Mouse (Mus musculus) stomach, embryonic 16.5 days (tissue): ENCODE data around the gene Zranb1. TPM values are rescaled to one million over a fixed set of nuclear protein-coding genes. Genes with fewer than 3 reads are reported as not detected.

ENCODE experiments used
- ATAC-seq: fragments of 200-750 bp; cut with Nextera tagmentation; 2 replicates; pipeline ENCODE4 v1.8.0; 2017; ENCODE audit warnings: moderate number of reproducible peaks, moderate TSS enrichment; ENCODE audit not compliant: insufficient read depth, low FRiP score
- H3K27ac ChIP-seq: fragments of 300-500 bp; sonication (generic); 2 replicates; pipeline ENCODE4 v1.5.1; 2014; ENCODE audit warnings: low read length
- H3K27me3 ChIP-seq: fragments of 300-500 bp; sonication (generic); 2 replicates; pipeline ENCODE4 v1.6.1; 2014; ENCODE audit warnings: low read length, control low read depth, mixed read lengths; ENCODE audit not compliant: control insufficient read depth, insufficient read depth
- H3K36me3 ChIP-seq: fragments of 300-500 bp; sonication (generic); 2 replicates; pipeline ENCODE4 v1.6.1; 2014; ENCODE audit warnings: low read length; ENCODE audit not compliant: control insufficient read depth, insufficient read depth
- H3K4me1 ChIP-seq: fragments of 300-500 bp; sonication (generic); 2 replicates; pipeline ENCODE4 v1.6.1; 2014; ENCODE audit warnings: low read length, control low read depth, mixed read lengths; ENCODE audit not compliant: control insufficient read depth, insufficient read depth
- H3K4me2 ChIP-seq: fragments of 300-500 bp; sonication (generic); 2 replicates; pipeline ENCODE4 v1.6.1; 2014; ENCODE audit warnings: low read depth, low read length, mixed read lengths
- H3K4me3 ChIP-seq: fragments of 300-500 bp; sonication (generic); replicated peaks from 2 replicates; pipeline ENCODE4 v1.5.1; 2014; ENCODE audit warnings: mild to moderate bottlenecking, low read length
- H3K9ac ChIP-seq: fragments of 300-500 bp; sonication (generic); 2 replicates; pipeline ENCODE4 v1.6.1; 2014; ENCODE audit warnings: low read length
- H3K9me3 ChIP-seq: fragments of 300-500 bp; sonication (generic); replicated peaks from 2 replicates; pipeline ENCODE4 v1.6.1; 2016; ENCODE audit warnings: low read length, control low read depth; ENCODE audit not compliant: control insufficient read depth
- WGBS: fragments of 180-500 bp; shearing (Covaris S2); extraction: QIAGEN DNeasy Blood & Tissue Kit; methylation state at CpG from one replicate; pipeline ENCODE4 v1.1.7; 2014; 5-methylcytosine and 5-hydroxymethylcytosine counted together
- polyA plus RNA-seq: library from polyadenylated mRNA; unstranded; fragments of >200 nt; fragmentation: Nextera tagmentation; extraction: Ambion mirVana; gene quantifications from 2 replicates; pipeline ENCODE4 v1.2.1, GENCODE M21; 2015

Zranb1 gene
- polyA plus RNA-seq, 1 experiment from 2014 or later = 10.5 TPM

- 66% methylated on average over 2 of the region's 2 CpGs for WGBS
These were observed 8.2 kb downstream of the Zranb1 start for GRCm38 (mm10) chr7:132939118-132939517.

GRCm38 (mm10) chr7:132940569-132940968 is 9.6 kb downstream of the Zranb1 start:
- Histone ChIP-seq H3K9me3 (no peaks in the 10 kb centered on the region), H3K4me1 (peaks cover 3% of the 10 kb centered on the region; the same call in 1 of the 2 replicates), H3K4me2 (no peak overlapping the region), H3K4me3 (no peak overlapping the region), H3K27ac (no peak overlapping the region), H3K9ac (no peak overlapping the region), H3K27me3 (no peaks in the 10 kb centered on the region), H3K36me3 (no peaks in the 10 kb centered on the region)
- no peak for ATAC-seq
- 60% methylated on average over 2 of the region's 2 CpGs for WGBS

More at GRCm38 (mm10) chr7:132939118-132939517, 8.2 kb downstream of the Zranb1 start:
- H3K4me2 ChIP-seq = no peak overlapping the region
- no peak overlapping the region for H3K4me3 ChIP-seq
- H3K27ac ChIP-seq = no peak overlapping the region
- peaks cover 3% of the 10 kb centered on the region; the same call in 1 of the 2 replicates for H3K4me1 ChIP-seq
- H3K36me3 ChIP-seq = no peaks in the 10 kb centered on the region
- no peaks in the 10 kb centered on the region for H3K27me3 ChIP-seq
- H3K9ac ChIP-seq = no peak overlapping the region
- ATAC-seq = no peak
- no peaks in the 10 kb centered on the region for H3K9me3 ChIP-seq

GRCm38 (mm10) chr7:132949968-132950367 is 19.0 kb downstream of the Zranb1 start:
- Histone ChIP-seq H3K4me1 (0 out of 2 replicates have a peak, but pooled peaks cover 5% of the 10 kb centered on the region), H3K9ac (no peak overlapping the region), H3K36me3 (no peaks in the 10 kb centered on the region), H3K4me2 (no peak overlapping the region), H3K9me3 (no peaks in the 10 kb centered on the region), H3K27me3 (no peaks in the 10 kb centered on the region), H3K4me3 (no peak overlapping the region), H3K27ac (no peak overlapping the region)
- WGBS = 83% methylated on average over 4 of the region's 4 CpGs
- no peak for ATAC-seq

- Histone ChIP-seq H3K4me1 (0 out of 2 replicates have a peak, but pooled peaks cover 5% of the 10 kb centered on the region), H3K4me3 (no peak overlapping the region), H3K9me3 (no peaks in the 10 kb centered on the region), H3K9ac (no peak overlapping the region), H3K27ac (no peak overlapping the region), H3K36me3 (no peaks in the 10 kb centered on the region), H3K4me2 (no peak overlapping the region), H3K27me3 (no peaks in the 10 kb centered on the region)
- ATAC-seq = no peak
- 61% methylated on average over 3 of the region's 3 CpGs for WGBS
These were observed 19.7 kb downstream of the Zranb1 start for GRCm38 (mm10) chr7:132950613-132951012.

- ATAC-seq = no peak
- WGBS = 81% methylated on average over 3 of the region's 3 CpGs
- H3K27ac ChIP-seq = no peak overlapping the region
These were observed 33.5 kb downstream of the Zranb1 start for GRCm38 (mm10) chr7:132964395-132964794.

GRCm38 (mm10) chr7:132965707-132966106 is 34.8 kb downstream of the Zranb1 start:
- no peak for ATAC-seq

More at GRCm38 (mm10) chr7:132964395-132964794, 33.5 kb downstream of the Zranb1 start:
- no peaks in the 10 kb centered on the region for H3K4me1 ChIP-seq
- H3K36me3 ChIP-seq = no peaks in the 10 kb centered on the region
- H3K27me3 ChIP-seq = no peaks in the 10 kb centered on the region
- H3K4me3 ChIP-seq = no peak overlapping the region
- no peak overlapping the region for H3K9ac ChIP-seq
- no peak overlapping the region for H3K4me2 ChIP-seq
- no peaks in the 10 kb centered on the region for H3K9me3 ChIP-seq

GRCm38 (mm10) chr7:132972079-132972478 is 41.1 kb downstream of the Zranb1 start:
- ATAC-seq = no peak
- no peak overlapping the region for H3K4me3 ChIP-seq

More at GRCm38 (mm10) chr7:132965707-132966106, 34.8 kb downstream of the Zranb1 start:
- H3K9me3 ChIP-seq = no peaks in the 10 kb centered on the region
- H3K27me3 ChIP-seq = no peaks in the 10 kb centered on the region
- no peaks in the 10 kb centered on the region for H3K36me3 ChIP-seq
- WGBS = 79% methylated on average over 2 of the region's 2 CpGs
- no peak overlapping the region for H3K27ac ChIP-seq
- no peak overlapping the region for H3K4me2 ChIP-seq
- H3K9ac ChIP-seq = no peak overlapping the region
- no peaks in the 10 kb centered on the region for H3K4me1 ChIP-seq
- H3K4me3 ChIP-seq = no peak overlapping the region

GRCm38 (mm10) chr7:132976079-132976478 is 45.1 kb downstream of the Zranb1 start:
- WGBS = 82% methylated on average over 2 of the region's 2 CpGs
- no peak for ATAC-seq

More at GRCm38 (mm10) chr7:132972079-132972478, 41.1 kb downstream of the Zranb1 start:
- Histone ChIP-seq H3K9ac (no peak overlapping the region), H3K4me2 (no peak overlapping the region), H3K9me3 (no peaks in the 10 kb centered on the region), H3K4me1 (no peaks in the 10 kb centered on the region), H3K27me3 (no peaks in the 10 kb centered on the region), H3K36me3 (no peaks in the 10 kb centered on the region), H3K27ac (no peak overlapping the region)
- 89% methylated on average over 2 of the region's 2 CpGs for WGBS

GRCm38 (mm10) chr7:132977981-132978380 is 47.0 kb downstream of the Zranb1 start:
- H3K36me3 ChIP-seq = peaks cover 17% of the 10 kb centered on the region

More at GRCm38 (mm10) chr7:132976079-132976478, 45.1 kb downstream of the Zranb1 start:
- H3K27ac ChIP-seq = no peak overlapping the region
- no peak overlapping the region for H3K9ac ChIP-seq
- H3K27me3 ChIP-seq = no peaks in the 10 kb centered on the region
- H3K4me3 ChIP-seq = no peak overlapping the region
- H3K4me2 ChIP-seq = no peak overlapping the region
- H3K36me3 ChIP-seq = peaks cover 7% of the 10 kb centered on the region
- no peaks in the 10 kb centered on the region for H3K4me1 ChIP-seq
- H3K9me3 ChIP-seq = no peaks in the 10 kb centered on the region

More at GRCm38 (mm10) chr7:132977981-132978380, 47.0 kb downstream of the Zranb1 start:
- Histone ChIP-seq H3K4me2 (no peak overlapping the region), H3K27ac (no peak overlapping the region), H3K4me1 (no peaks in the 10 kb centered on the region), H3K9me3 (no peaks in the 10 kb centered on the region), H3K9ac (no peak overlapping the region), H3K4me3 (no peak overlapping the region), H3K27me3 (no peaks in the 10 kb centered on the region)
- ATAC-seq = no peak
- 94% methylated on average over 2 of the region's 2 CpGs for WGBS
